7 mouse cellular contexts compared by ENCODE assay signal in the genomic region with DNA sequence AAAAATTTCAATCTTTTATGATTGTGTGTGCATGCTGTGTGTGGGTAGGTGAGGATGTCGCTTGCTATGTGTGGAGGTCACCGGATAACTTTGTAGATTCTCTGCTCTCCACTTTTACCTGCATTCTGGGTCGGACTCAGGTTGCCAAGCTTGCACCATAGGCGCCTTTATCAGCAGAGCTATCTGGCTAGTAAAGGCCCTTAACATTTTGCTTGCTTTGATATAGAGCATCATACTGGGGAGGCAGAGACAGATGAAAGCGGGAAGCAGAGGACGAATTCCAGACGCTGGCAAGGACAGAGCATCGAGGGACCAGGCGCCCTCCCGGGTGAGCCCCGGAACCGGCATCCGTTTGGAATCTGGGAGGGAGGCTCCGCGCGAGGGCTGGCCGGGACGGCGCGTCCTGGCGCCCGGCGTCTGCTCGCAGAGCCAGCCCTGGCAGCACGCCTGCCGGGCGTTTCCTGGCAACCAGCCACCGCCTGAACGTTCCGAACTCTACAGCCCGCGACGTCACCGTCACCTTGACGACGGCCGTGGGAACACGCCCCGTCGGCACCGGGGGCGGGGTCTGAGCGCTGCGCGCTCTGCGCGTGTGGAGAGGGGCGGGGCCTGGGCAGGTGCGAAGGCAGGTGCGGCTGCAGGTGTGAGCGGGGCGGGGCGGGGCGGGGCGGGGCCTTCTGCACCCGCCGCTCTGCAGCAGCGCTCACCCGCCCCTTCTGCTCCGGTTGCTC. TPM values are rescaled to one million over a fixed set of nuclear protein-coding genes. Genes with fewer than 3 reads are reported as not detected.
DNase-seq lines count a peak whose midpoint lies in the region; ATAC-seq lines count a peak whose summit lies in the region.

No protein-coding gene starts in this region.

- intact Hi-C loops in left cerebral cortex, postnatal 4 days (cut with DNase I): no loop called here

- H3K4me1 ChIP-seq in embryonic facial prominence, embryonic 11.5 days (ENCODE audit: control insufficient read depth, insufficient read depth, low read length): no peaks in the 10 kb centered on the region
- H3K4me1 ChIP-seq in midbrain, embryonic 12.5 days: 0 out of 2 replicates have a peak, but pooled peaks cover 4% of the 10 kb centered on the region

- no peaks in the 10 kb centered on the region for H3K27me3 ChIP-seq in embryonic facial prominence, embryonic 11.5 days (ENCODE audit: control insufficient read depth, insufficient read depth, low read length)
- H3K27me3 ChIP-seq in midbrain, embryonic 12.5 days: peaks cover 35% of the 10 kb centered on the region

- H3K4me3 ChIP-seq in embryonic facial prominence, embryonic 11.5 days (ENCODE audit: low read depth, low read length): peak overlapping the region; percentile 34
- H3K4me3 ChIP-seq in midbrain, embryonic 12.5 days: peak overlapping the region; percentile 50

- no peaks in the 10 kb centered on the region for H3K9me3 ChIP-seq in embryonic facial prominence, embryonic 11.5 days (replicated peaks; ENCODE audit: control insufficient read depth, low read length)
- H3K9me3 ChIP-seq in midbrain, embryonic 12.5 days: 0 out of 2 replicates have a peak, but pooled peaks cover 3% of the 10 kb centered on the region

- 0 out of 2 replicates have a peak overlapping the region, but pooled peaks have one; percentile 15 for H3K9ac ChIP-seq in embryonic facial prominence, embryonic 11.5 days (replicated peaks; ENCODE audit: low read length)
- 0 out of 2 replicates have a peak overlapping the region, but pooled peaks have one; percentile 8 for H3K9ac ChIP-seq in midbrain, embryonic 12.5 days (replicated peaks)

- WGBS in embryonic facial prominence, embryonic 11.5 days: 2% methylated on average over 59 of the region's 60 CpGs
- 2% methylated on average over 52 of the region's 60 CpGs for WGBS in midbrain, embryonic 12.5 days

- ATAC-seq in embryonic facial prominence, embryonic 11.5 days (replicated peaks; ENCODE audit: insufficient number of reproducible peaks, low FRiP score, low TSS enrichment, low read depth): peak; percentile 93
- peak; percentile 95 for ATAC-seq in midbrain, embryonic 12.5 days (ENCODE audit: low FRiP score, low read depth)

- no peak overlapping the region for H3K27ac ChIP-seq in embryonic facial prominence, embryonic 11.5 days (replicated peaks; ENCODE audit: low read depth, low read length)
- peak overlapping the region; percentile 69 for H3K27ac ChIP-seq in midbrain, embryonic 12.5 days (replicated peaks)

- peak overlapping the region; percentile 89 for H3K4me2 ChIP-seq in embryonic facial prominence, embryonic 11.5 days (ENCODE audit: low read depth, low read length)
- peak overlapping the region; percentile 89 for H3K4me2 ChIP-seq in midbrain, embryonic 12.5 days (replicated peaks)

- peak; percentile 100 for DNase-seq in adrenal gland, postnatal 25 days
- peak; percentile 96 for DNase-seq in embryonic facial prominence, embryonic 11.5 days (ENCODE audit: low spot score)
- peak; percentile 100 for DNase-seq in heart, adult 11 months
- DNase-seq in kidney, adult 11 months: peak; percentile 98
- DNase-seq in left cerebral cortex, postnatal 4 days: peak; percentile 97
- DNase-seq in skeletal muscle tissue, adult 2 months (ENCODE audit: low read depth, low spot score): peak; percentile 98

- H3K36me3 ChIP-seq in embryonic facial prominence, embryonic 11.5 days (replicated peaks; ENCODE audit: control insufficient read depth, insufficient read depth, low read depth, low read length): no peaks in the 10 kb centered on the region
- H3K36me3 ChIP-seq in midbrain, embryonic 12.5 days: no peaks in the 10 kb centered on the region

RNA-seq across cellular contexts. Expression of a gene that starts 12.5 kb away (rescaled TPM):
- total RNA-seq in adrenal gland, postnatal 25 days (2021): 0.12 TPM in 1 of 2 replicates, not detected in the other
- polyA plus RNA-seq in embryonic facial prominence, embryonic 11.5 days (2014; fragmentation: Nextera tagmentation; extraction: Ambion mirVana): 0.06 and 0.13 TPM in 2 replicates
- under 1 TPM in 1 of 2 experiments, not detected in 1; 0.06 TPM for total RNA-seq in left cerebral cortex, postnatal 4 days (2021)
- polyA plus RNA-seq in midbrain, embryonic 12.5 days (2016; fragmentation: Nextera tagmentation; extraction: Ambion mirVana): 0.04 TPM in 1 of 2 replicates, not detected in the other

RNA-seq across cellular contexts. Expression of a gene that starts 26.5 kb away (rescaled TPM):
- 12.5 and 13.0 TPM in 2 replicates for total RNA-seq in adrenal gland, postnatal 25 days (2021)
- 1.5 and 2.1 TPM in 2 replicates for polyA plus RNA-seq in embryonic facial prominence, embryonic 11.5 days (2014; fragmentation: Nextera tagmentation; extraction: Ambion mirVana)
- total RNA-seq in left cerebral cortex, postnatal 4 days (2021): 1 to 10 TPM; 2.9 to 3.7 TPM
- polyA plus RNA-seq in midbrain, embryonic 12.5 days (2016; fragmentation: Nextera tagmentation; extraction: Ambion mirVana): 0.89 and 1.5 TPM in 2 replicates

RNA-seq across cellular contexts. Expression of a gene that starts 58.7 kb away (rescaled TPM):
- 4.3 and 5.9 TPM in 2 replicates for total RNA-seq in adrenal gland, postnatal 25 days (2021)
- 2.4 and 3.4 TPM in 2 replicates for polyA plus RNA-seq in embryonic facial prominence, embryonic 11.5 days (2014; fragmentation: Nextera tagmentation; extraction: Ambion mirVana)
- total RNA-seq in left cerebral cortex, postnatal 4 days (2021): 10 to 100 TPM in 1 of 2 experiments, 1 to 10 TPM in 1; 9.7 to 11.2 TPM
- polyA plus RNA-seq in midbrain, embryonic 12.5 days (2016; fragmentation: Nextera tagmentation; extraction: Ambion mirVana): 7.0 and 7.7 TPM in 2 replicates
